15 mouse cellular contexts compared by ENCODE assay signal in the genomic region with DNA sequence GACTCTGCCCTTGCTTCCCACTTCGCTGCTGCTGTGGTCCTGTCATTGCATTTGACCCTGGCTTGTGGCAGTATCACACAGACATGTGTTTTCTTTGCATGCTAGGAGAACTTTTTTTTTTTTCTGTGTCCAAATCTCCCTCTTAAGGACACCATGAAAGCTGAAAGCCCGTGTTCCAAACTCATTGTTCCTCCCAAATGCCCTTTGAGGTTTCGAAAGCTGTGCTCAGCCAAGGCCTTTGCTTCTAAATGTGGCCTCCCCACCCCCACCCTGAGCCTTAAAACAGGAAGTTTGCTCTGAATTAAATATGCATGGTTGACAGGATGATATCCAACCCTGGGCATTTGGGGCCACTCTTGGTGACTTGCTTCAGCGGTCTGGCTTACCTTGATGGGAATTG. TPM values are rescaled to one million over a fixed set of nuclear protein-coding genes. Genes with fewer than 3 reads are reported as not detected.
A peak's percentile ranks its signal among the peaks of the same experiment; 100 is the strongest.
DNase-seq lines count a peak whose midpoint lies in the region; ATAC-seq and TF ChIP-seq lines count a peak whose summit lies in the region.
"Had no signal": no experiment of that assay in that cellular context is flagged by ENCODE, and none has a peak within 500 bp of the region (broad histone marks: within the 10 kb centered on the region; RNA-seq: fewer than 3 reads in every experiment).

No protein-coding gene starts in this region.

- WGBS in kidney, embryonic 14.5 days: 51% methylated on average over 4 of the region's 4 CpGs
- 23% methylated on average over 4 of the region's 4 CpGs for WGBS in liver, embryonic 12.5 days (ENCODE audit: insufficient replicate concordance)
- 69% methylated on average over 4 of the region's 4 CpGs for WGBS in forebrain, embryonic 12.5 days

- no peak for ATAC-seq in kidney, embryonic 14.5 days (ENCODE audit: low FRiP score, low TSS enrichment)
- no peak for ATAC-seq in liver, embryonic 12.5 days
- ATAC-seq in forebrain, embryonic 12.5 days (ENCODE audit: low FRiP score): no peak
- ATAC-seq: forebrain, embryonic 14.5 days had no signal

- no peak for TF ChIP-seq POLR2A in bone marrow macrophage, adult 2 months (IDR thresholded peaks at IDR 0.05; ENCODE audit: borderline replicate concordance, low read depth, low read length)

- in situ Hi-C loops in ES-E14 (cut with MboI; ENCODE audit: low sequenced_read_pairs in 2 of 2, unreplicated experiment in 2 of 2): no loop called here

- H3K36me3 ChIP-seq in kidney, embryonic 14.5 days (ENCODE audit: control insufficient read depth, insufficient read depth, low read length): no peaks in the 10 kb centered on the region; the same call in 1 of the 2 replicates
- no peaks in the 10 kb centered on the region for H3K36me3 ChIP-seq in ES-E14 (ENCODE audit: control insufficient read depth, insufficient read depth, low read length, poor library complexity, severe bottlenecking)
- no peaks in the 10 kb centered on the region for H3K36me3 ChIP-seq in liver, embryonic 12.5 days
- no peaks in the 10 kb centered on the region for H3K36me3 ChIP-seq in forebrain, embryonic 12.5 days (replicated peaks)
- H3K36me3 ChIP-seq: embryonic facial prominence, embryonic 12.5 days had no signal

- H3K9me3 ChIP-seq in kidney, embryonic 14.5 days (ENCODE audit: control insufficient read depth, low read length): no peaks in the 10 kb centered on the region
- H3K9me3 ChIP-seq in ES-E14 (ENCODE audit: control insufficient read depth, insufficient read depth, low read depth, low read length): no peaks in the 10 kb centered on the region
- no peaks in the 10 kb centered on the region for H3K9me3 ChIP-seq in liver, embryonic 12.5 days (replicated peaks)
- H3K9me3 ChIP-seq in forebrain, embryonic 12.5 days: no peaks in the 10 kb centered on the region
- H3K9me3 ChIP-seq: embryonic facial prominence, embryonic 12.5 days had no signal

- intact Hi-C loops in left cerebral cortex, postnatal 36 days (cut with DNase I): no loop called here

- no peaks in the 10 kb centered on the region for H3K27me3 ChIP-seq in kidney, embryonic 14.5 days (ENCODE audit: control insufficient read depth, insufficient read depth, low read length)
- no peaks in the 10 kb centered on the region for H3K27me3 ChIP-seq in liver, embryonic 12.5 days (replicated peaks)
- no peaks in the 10 kb centered on the region for H3K27me3 ChIP-seq in forebrain, embryonic 12.5 days
- H3K27me3 ChIP-seq: CH12.LX; embryonic facial prominence, embryonic 12.5 days had no signal

- H3K4me2 ChIP-seq in kidney, embryonic 14.5 days (replicated peaks; ENCODE audit: low read depth, low read length): no peak overlapping the region
- no peak overlapping the region for H3K4me2 ChIP-seq in liver, embryonic 12.5 days
- H3K4me2 ChIP-seq in forebrain, embryonic 12.5 days: no peak overlapping the region
- H3K4me2 ChIP-seq: embryonic facial prominence, embryonic 12.5 days had no signal

- H3K9ac ChIP-seq in kidney, embryonic 14.5 days (ENCODE audit: low read depth, low read length): no peak overlapping the region
- no peak overlapping the region for H3K9ac ChIP-seq in ES-E14 (ENCODE audit: insufficient read depth, low read depth, low read length, poor library complexity, severe bottlenecking)
- no peak overlapping the region for H3K9ac ChIP-seq in liver, embryonic 12.5 days
- no peak overlapping the region for H3K9ac ChIP-seq in forebrain, embryonic 12.5 days
- H3K9ac ChIP-seq: embryonic facial prominence, embryonic 12.5 days had no signal

- no peak for TF ChIP-seq CTCF in bone marrow macrophage, adult 2 months (IDR thresholded peaks at IDR 0.05; ENCODE audit: low read depth, low read length)

- 0 out of 2 replicates have a peak overlapping the region, but pooled peaks have one; percentile 17 for H3K27ac ChIP-seq in kidney, embryonic 14.5 days (ENCODE audit: low read depth, low read length)
- no peak overlapping the region for H3K27ac ChIP-seq in ES-E14 (ENCODE audit: insufficient read depth, low read depth, low read length, poor library complexity, severe bottlenecking)
- H3K27ac ChIP-seq in bone marrow macrophage, adult 2 months (ENCODE audit: insufficient read depth, low read depth, low read length): peak overlapping the region; percentile 87
- H3K27ac ChIP-seq in liver, embryonic 12.5 days: 0 out of 2 replicates have a peak overlapping the region, but pooled peaks have one; percentile 22
- H3K27ac ChIP-seq in forebrain, embryonic 12.5 days: no peak overlapping the region
- H3K27ac ChIP-seq: embryonic facial prominence, embryonic 12.5 days had no signal

- peaks cover 45% of the 10 kb centered on the region for H3K4me1 ChIP-seq in kidney, embryonic 14.5 days (ENCODE audit: control insufficient read depth, insufficient read depth, low read length)
- peaks cover 13 to 42% of the 10 kb centered on the region in 2 experiments; a peak in 3 of 4 replicates for H3K4me1 ChIP-seq in ES-E14 (ENCODE audit: control insufficient read depth in 2 of 2, insufficient read depth in 2 of 2, low read length in 2 of 2, poor library complexity in 1 of 2)
- H3K4me1 ChIP-seq in bone marrow macrophage, adult 2 months (ENCODE audit: control insufficient read depth, insufficient read depth, low read length): peaks cover 73% of the 10 kb centered on the region
- peaks cover 56% of the 10 kb centered on the region for H3K4me1 ChIP-seq in liver, embryonic 12.5 days
- peaks cover 11% of the 10 kb centered on the region for H3K4me1 ChIP-seq in forebrain, embryonic 12.5 days

- no peak for DNase-seq in kidney, adult 8-10 months
- no peak for DNase-seq in ES-E14 (ENCODE audit: low read depth, low spot score)
- DNase-seq in left cerebral cortex, postnatal 36 days (ENCODE audit: low spot score in 2 of 2): no peak
- no peak for DNase-seq in right cerebral cortex, postnatal 10 days (ENCODE audit: low spot score in 2 of 2)
- DNase-seq: cerebellum, adult 11-12 months; gastrocnemius, postnatal 10 days; lung, adult 2 months; right cerebral cortex, postnatal 4 days had no signal

- H3K4me3 ChIP-seq in kidney, embryonic 14.5 days (ENCODE audit: low read length): no peak overlapping the region
- H3K4me3 ChIP-seq in ES-E14 (ENCODE audit: insufficient read depth in 1 of 2, low read depth in 1 of 2, low read length in 2 of 2, poor library complexity in 1 of 2, severe bottlenecking in 1 of 2): no peak overlapping the region
- peak overlapping the region; percentile 32 for H3K4me3 ChIP-seq in bone marrow macrophage, adult 2 months (ENCODE audit: insufficient read depth, low read length)
- H3K4me3 ChIP-seq in liver, embryonic 12.5 days: no peak overlapping the region
- H3K4me3 ChIP-seq in forebrain, embryonic 12.5 days (replicated peaks): no peak overlapping the region
- H3K4me3 ChIP-seq: embryonic facial prominence, embryonic 12.5 days had no signal

TF ChIP-seq in ES-E14, 5 proteins besides CTCF, POLR2A, EP300 and RAD21:
- TF ChIP-seq ZNF384 (IDR thresholded peaks at IDR 0.05; ENCODE audit: low read depth, low read length) (0 out of 2 replicates have a peak, but pooled peaks have one; percentile 45), MAFK (IDR thresholded peaks at IDR 0.05; ENCODE audit: insufficient read depth, low read depth, low read length) (no peak), HCFC1 (IDR thresholded peaks at IDR 0.05; ENCODE audit: borderline replicate concordance, insufficient read depth, low read length) (no peak), CHD2 (IDR thresholded peaks at IDR 0.05; ENCODE audit: low read depth, low read length) (no peak), ZC3H11A (IDR thresholded peaks at IDR 0.05; ENCODE audit: borderline replicate concordance, low read depth, low read length) (no peak)

RNA-seq across cellular contexts. Expression of gene Dock1, which starts 27.0 kb away (rescaled TPM):
- 32.0 and 60.6 TPM in 2 replicates for polyA plus RNA-seq in kidney, embryonic 14.5 days (2014; fragmentation: Nextera tagmentation; extraction: Ambion mirVana)
- 24.3 and 37.4 TPM in 2 replicates for total RNA-seq in ES-E14 (2012; rRNA removed)
- polyA plus RNA-seq in bone marrow macrophage, adult 2 months (2012; ENCODE audit: insufficient read depth, insufficient read length, missing spikeins): 16.9 and 19.9 TPM in 2 replicates
- 6.4 and 8.0 TPM in 2 replicates for polyA plus RNA-seq in liver, embryonic 12.5 days (2016; fragmentation: Nextera tagmentation; extraction: Ambion mirVana)
- total RNA-seq in left cerebral cortex, postnatal 36 days (2021): 10 to 100 TPM; 20.3 to 22.8 TPM
- polyA plus RNA-seq in forebrain, embryonic 12.5 days (2016; fragmentation: Nextera tagmentation; extraction: Ambion mirVana): 23.3 and 24.4 TPM in 2 replicates
- total RNA-seq: CH12.LX had no signal

Comparison
In these comparisons a context has a peak if more than half of its experiments do, and no peak if none do; other contexts are left out.
1. H3K27ac ChIP-seq: peak in kidney, embryonic 14.5 days (single experiment), bone marrow macrophage, adult 2 months (single experiment) and liver, embryonic 12.5 days (single experiment); none in ES-E14 (single experiment) and forebrain, embryonic 12.5 days (single experiment).